Mouse (Mus musculus): ENCODE data around the gene Sirt2. TPM values are rescaled to one million over a fixed set of nuclear protein-coding genes. Genes with fewer than 3 reads are reported as not detected.
A peak's percentile ranks its signal among the peaks of the same experiment; 100 is the strongest.

The Sirt2 gene
- polyA plus RNA-seq, 2 experiments from 2014 or later: 82.3 to 103 TPM

GRCm38 (mm10) chr7:28767462-28767965, 979 bp downstream of the Sirt2 start, which contains the start of gene Nfkbib:
Gene Nfkbib, minus strand, starts transcription at chr7:28767512.
- no peak for ATAC-seq

- no peak for ATAC-seq
Observed at GRCm38 (mm10) chr7:28769414-28769958, 3.0 kb downstream of the Sirt2 start.

GRCm38 (mm10) chr7:28770309-28770708, 3.8 kb downstream of the Sirt2 start:
- ATAC-seq: no peak

GRCm38 (mm10) chr7:28771867-28772266, 5.3 kb downstream of the Sirt2 start:
- no peak for ATAC-seq

GRCm38 (mm10) chr7:28773163-28773562, 6.6 kb downstream of the Sirt2 start:
- ATAC-seq: no peak

GRCm38 (mm10) chr7:28774164-28774563, 7.6 kb downstream of the Sirt2 start:
- ATAC-seq: no peak

GRCm38 (mm10) chr7:28775129-28775528, 8.6 kb downstream of the Sirt2 start:
- ATAC-seq: no peak

- no peak for ATAC-seq
Observed at GRCm38 (mm10) chr7:28778825-28779224, 12.3 kb downstream of the Sirt2 start.

- ATAC-seq: peak; percentile 21
Observed at GRCm38 (mm10) chr7:28780067-28780658, 13.6 kb downstream of the Sirt2 start.

- ATAC-seq: peak; percentile 55
Observed at GRCm38 (mm10) chr7:28780857-28781256, 14.3 kb downstream of the Sirt2 start.

GRCm38 (mm10) chr7:28781261-28781663, 14.7 kb downstream of the Sirt2 start:
- peak; percentile 92 for ATAC-seq

- ATAC-seq: no peak
Observed at GRCm38 (mm10) chr7:28785161-28785560, 18.6 kb downstream of the Sirt2 start.

GRCm38 (mm10) chr7:28787884-28788283, 21.3 kb downstream of the Sirt2 start:
- ATAC-seq: no peak

GRCm38 (mm10) chr7:28788307-28789195, 22.0 kb downstream of the Sirt2 start, which contains the start of gene Rinl:
Gene Rinl, plus strand, starts transcription at chr7:28788969.
- ATAC-seq: peak; percentile 71

GRCm38 (mm10) chr7:28789235-28789634, 22.7 kb downstream of the Sirt2 start:
- ATAC-seq: no peak

GRCm38 (mm10) chr7:28790066-28790806, 23.7 kb downstream of the Sirt2 start:
- ATAC-seq: no peak

- ATAC-seq: no peak
Observed at GRCm38 (mm10) chr7:28791706-28792105, 25.2 kb downstream of the Sirt2 start.

- peak; percentile 77 for ATAC-seq
Observed at GRCm38 (mm10) chr7:28792391-28793185, 26.1 kb downstream of the Sirt2 start.

- no peak for ATAC-seq
Observed at GRCm38 (mm10) chr7:28793834-28794233, 27.3 kb downstream of the Sirt2 start.

GRCm38 (mm10) chr7:28794496-28794895, 28.0 kb downstream of the Sirt2 start:
- ATAC-seq: no peak

- peak; percentile 8 for ATAC-seq
Observed at GRCm38 (mm10) chr7:28795832-28796231, 29.3 kb downstream of the Sirt2 start.

- peak; percentile 21 for ATAC-seq
Observed at GRCm38 (mm10) chr7:28796562-28796975, 30.0 kb downstream of the Sirt2 start.
